Mouse (Mus musculus) forebrain, embryonic 12.5 days (tissue): ENCODE data around the gene Rtf2. TPM values are rescaled to one million over a fixed set of nuclear protein-coding genes. Genes with fewer than 3 reads are reported as not detected.
A peak's percentile ranks its signal among the peaks of the same experiment; 100 is the strongest.

Experiments used
- ATAC-seq: fragments of 200-750 bp; cut with Nextera tagmentation; 2 replicates; pipeline ENCODE4 v1.8.0; 2017; ENCODE audit warnings: moderate TSS enrichment; ENCODE audit not compliant: low FRiP score
- H3K27ac ChIP-seq: fragments of 300-500 bp; sonication (generic); 2 replicates; pipeline ENCODE4 v1.5.1; 2016; ENCODE audit warnings: mild to moderate bottlenecking
- H3K27me3 ChIP-seq: fragments of 300-500 bp; sonication (generic); 2 replicates; pipeline ENCODE4 v1.6.1; 2016; ENCODE audit warnings: mild to moderate bottlenecking
- H3K36me3 ChIP-seq: fragments of 300-500 bp; sonication (generic); replicated peaks from 2 replicates; pipeline ENCODE4 v1.6.1; 2016; ENCODE audit warnings: mild to moderate bottlenecking
- H3K4me1 ChIP-seq: fragments of 300-500 bp; sonication (generic); 2 replicates; pipeline ENCODE4 v1.6.1; 2016
- H3K4me2 ChIP-seq: fragments of 300-500 bp; sonication (generic); 2 replicates; pipeline ENCODE4 v1.6.1; 2016; ENCODE audit warnings: mild to moderate bottlenecking, moderate library complexity
- H3K4me3 ChIP-seq: fragments of 300-500 bp; sonication (generic); replicated peaks from 2 replicates; pipeline ENCODE4 v1.5.1; 2016; ENCODE audit warnings: mild to moderate bottlenecking
- H3K9ac ChIP-seq: fragments of 300-500 bp; sonication (generic); 2 replicates; pipeline ENCODE4 v1.6.1; 2016; ENCODE audit warnings: mild to moderate bottlenecking
- H3K9me3 ChIP-seq: fragments of 300-500 bp; sonication (generic); 2 replicates; pipeline ENCODE4 v1.6.1; 2016
- WGBS: fragments of 180-500 bp; shearing (Covaris S2); methylation state at CpG from one replicate; pipeline ENCODE4 v1.1.7; 2016; 5-methylcytosine and 5-hydroxymethylcytosine counted together
- polyA plus RNA-seq: library from polyadenylated mRNA; unstranded; fragments of >200 nt; fragmentation: Nextera tagmentation; extraction: Ambion mirVana; gene quantifications from 2 replicates; pipeline ENCODE4 v1.2.1, GENCODE M21; 2016

Gene Rtf2
- polyA plus RNA-seq, 1 experiment from 2014 or later: 86.9 TPM

- Histone ChIP-seq H3K4me1 (peaks cover 7% of the 10 kb centered on the region), H3K9ac (no peak overlapping the region), H3K27me3 (0 out of 2 replicates have a peak, but pooled peaks cover 4% of the 10 kb centered on the region), H3K4me2 (no peak overlapping the region), H3K27ac (no peak overlapping the region), H3K4me3 (no peak overlapping the region), H3K9me3 (no peaks in the 10 kb centered on the region), H3K36me3 (no peaks in the 10 kb centered on the region)
- no peak for ATAC-seq
- WGBS: 81% methylated on average over 2 of the region's 2 CpGs
These were observed 29.7 kb upstream of the Rtf2 start for GRCm38 (mm10) chr2:172410686-172411085.

GRCm38 (mm10) chr2:172411091-172411490, 29.3 kb upstream of the Rtf2 start:
- no peaks in the 10 kb centered on the region for H3K9me3 ChIP-seq

GRCm38 (mm10) chr2:172412454-172412853, 27.9 kb upstream of the Rtf2 start:
- Histone ChIP-seq H3K27me3 (0 out of 2 replicates have a peak, but pooled peaks cover 4% of the 10 kb centered on the region), H3K4me3 (no peak overlapping the region), H3K9me3 (no peaks in the 10 kb centered on the region), H3K4me2 (no peak overlapping the region), H3K36me3 (no peaks in the 10 kb centered on the region), H3K4me1 (peaks cover 7% of the 10 kb centered on the region), H3K27ac (no peak overlapping the region), H3K9ac (no peak overlapping the region)
- 17% methylated on average over 9 of the region's 9 CpGs for WGBS
- no peak for ATAC-seq

More at GRCm38 (mm10) chr2:172411091-172411490, 29.3 kb upstream of the Rtf2 start:
- no peak for ATAC-seq
- 0 out of 2 replicates have a peak, but pooled peaks cover 4% of the 10 kb centered on the region for H3K27me3 ChIP-seq
- peaks cover 7% of the 10 kb centered on the region for H3K4me1 ChIP-seq
- WGBS: 86% methylated on average over 11 of the region's 11 CpGs
- no peak overlapping the region for H3K9ac ChIP-seq
- H3K4me3 ChIP-seq: no peak overlapping the region
- no peaks in the 10 kb centered on the region for H3K36me3 ChIP-seq
- no peak overlapping the region for H3K4me2 ChIP-seq
- no peak overlapping the region for H3K27ac ChIP-seq

- ATAC-seq: no peak
- WGBS: 34% methylated on average over 4 of the region's 4 CpGs
- Histone ChIP-seq H3K4me1 (peaks cover 7% of the 10 kb centered on the region), H3K27me3 (no peaks in the 10 kb centered on the region), H3K9me3 (no peaks in the 10 kb centered on the region), H3K4me2 (no peak overlapping the region), H3K4me3 (no peak overlapping the region), H3K9ac (no peak overlapping the region), H3K36me3 (no peaks in the 10 kb centered on the region), H3K27ac (no peak overlapping the region)
These were observed 27.1 kb upstream of the Rtf2 start for GRCm38 (mm10) chr2:172413273-172413672.

- no peaks in the 10 kb centered on the region for H3K36me3 ChIP-seq
- no peak overlapping the region for H3K4me2 ChIP-seq
- no peaks in the 10 kb centered on the region for H3K9me3 ChIP-seq
- H3K4me3 ChIP-seq: no peak overlapping the region
- no peak overlapping the region for H3K27ac ChIP-seq
- H3K4me1 ChIP-seq: peaks cover 7% of the 10 kb centered on the region
- no peak overlapping the region for H3K9ac ChIP-seq
- ATAC-seq: no peak
- 60% methylated on average over 5 of the region's 5 CpGs for WGBS
- no peaks in the 10 kb centered on the region for H3K27me3 ChIP-seq
These were observed 26.5 kb upstream of the Rtf2 start for GRCm38 (mm10) chr2:172413894-172414293.

GRCm38 (mm10) chr2:172416218-172416617, 24.1 kb upstream of the Rtf2 start:
- 59% methylated on average over 12 of the region's 12 CpGs for WGBS

GRCm38 (mm10) chr2:172416876-172417275, 23.5 kb upstream of the Rtf2 start:
- no peak for ATAC-seq
- WGBS: 88% methylated on average over 5 of the region's 5 CpGs
- no peaks in the 10 kb centered on the region for H3K27me3 ChIP-seq

More at GRCm38 (mm10) chr2:172416218-172416617, 24.1 kb upstream of the Rtf2 start:
- H3K9me3 ChIP-seq: no peaks in the 10 kb centered on the region
- H3K4me2 ChIP-seq: no peak overlapping the region
- no peak overlapping the region for H3K9ac ChIP-seq
- H3K4me1 ChIP-seq: peaks cover 7% of the 10 kb centered on the region
- no peak overlapping the region for H3K4me3 ChIP-seq
- no peak overlapping the region for H3K27ac ChIP-seq
- no peaks in the 10 kb centered on the region for H3K27me3 ChIP-seq
- no peak for ATAC-seq
- H3K36me3 ChIP-seq: no peaks in the 10 kb centered on the region

GRCm38 (mm10) chr2:172418208-172418607, 22.1 kb upstream of the Rtf2 start:
- H3K4me3 ChIP-seq: no peak overlapping the region
- 88% methylated on average over 5 of the region's 5 CpGs for WGBS
- no peaks in the 10 kb centered on the region; the same call in 1 of the 2 replicates for H3K27me3 ChIP-seq
- H3K9ac ChIP-seq: no peak overlapping the region
- H3K4me2 ChIP-seq: no peak overlapping the region
- no peaks in the 10 kb centered on the region for H3K4me1 ChIP-seq
- H3K9me3 ChIP-seq: no peaks in the 10 kb centered on the region
- H3K36me3 ChIP-seq: no peaks in the 10 kb centered on the region
- ATAC-seq: no peak
- no peak overlapping the region for H3K27ac ChIP-seq

More at GRCm38 (mm10) chr2:172416876-172417275, 23.5 kb upstream of the Rtf2 start:
- H3K9me3 ChIP-seq: no peaks in the 10 kb centered on the region
- no peak overlapping the region for H3K4me3 ChIP-seq
- H3K9ac ChIP-seq: no peak overlapping the region
- H3K4me2 ChIP-seq: no peak overlapping the region
- H3K27ac ChIP-seq: no peak overlapping the region
- peaks cover 7% of the 10 kb centered on the region for H3K4me1 ChIP-seq
- no peaks in the 10 kb centered on the region for H3K36me3 ChIP-seq

- Histone ChIP-seq H3K27me3 (peaks cover 4% of the 10 kb centered on the region; the same call in 1 of the 2 replicates), H3K9me3 (no peaks in the 10 kb centered on the region), H3K36me3 (no peaks in the 10 kb centered on the region), H3K4me3 (no peak overlapping the region), H3K9ac (no peak overlapping the region), H3K4me1 (no peaks in the 10 kb centered on the region), H3K27ac (no peak overlapping the region), H3K4me2 (no peak overlapping the region)
- no peak for ATAC-seq
- WGBS: 90% methylated on average over 1 of the region's 1 CpGs
These were observed 9.7 kb upstream of the Rtf2 start for GRCm38 (mm10) chr2:172430609-172431008.

- 63% methylated on average over 5 of the region's 5 CpGs for whole genome bisulfite sequencing
- H3K4me2 ChIP-seq: no peak overlapping the region
- no peak overlapping the region for H3K9ac ChIP-seq
- H3K4me1 ChIP-seq: no peaks in the 10 kb centered on the region
- no peaks in the 10 kb centered on the region for H3K9me3 ChIP-seq
- no peak overlapping the region for H3K4me3 ChIP-seq
- no peaks in the 10 kb centered on the region for H3K36me3 ChIP-seq
- no peak overlapping the region for H3K27ac ChIP-seq
- no peak for ATAC-seq
- peaks cover 4% of the 10 kb centered on the region; the same call in 1 of the 2 replicates for H3K27me3 ChIP-seq
These were observed 6.6 kb upstream of the Rtf2 start for GRCm38 (mm10) chr2:172433746-172434145.

- Histone ChIP-seq H3K9me3 (no peaks in the 10 kb centered on the region), H3K27ac (no peak overlapping the region), H3K4me3 (no peak overlapping the region), H3K4me1 (peaks cover 18% of the 10 kb centered on the region), H3K4me2 (no peak overlapping the region), H3K9ac (no peak overlapping the region; the same call in 1 of the 2 replicates), H3K36me3 (no peaks in the 10 kb centered on the region), H3K27me3 (peaks cover 4% of the 10 kb centered on the region; the same call in 1 of the 2 replicates)
- WGBS: 79% methylated on average over 16 of the region's 16 CpGs
- no peak for ATAC-seq
These were observed 2.9 kb upstream of the Rtf2 start for GRCm38 (mm10) chr2:172437371-172437952.

- no peaks in the 10 kb centered on the region for H3K27me3 ChIP-seq
- H3K4me3 ChIP-seq: peak overlapping the region; percentile 74
- peaks cover 9% of the 10 kb centered on the region for H3K36me3 ChIP-seq
- peak overlapping the region; percentile 67 for H3K9ac ChIP-seq
- no peaks in the 10 kb centered on the region for H3K9me3 ChIP-seq
- 2% methylated on average over 21 of the region's 21 CpGs for WGBS
- ATAC-seq: peak; percentile 75
- H3K4me1 ChIP-seq: peaks cover 18% of the 10 kb centered on the region
- H3K27ac ChIP-seq: no peak overlapping the region; the same call in 1 of the 2 replicates
- peak overlapping the region; percentile 77 for H3K4me2 ChIP-seq
These were observed 267 bp downstream of the Rtf2 start for GRCm38 (mm10) chr2:172440640-172441005.

- peak overlapping the region; percentile 77 for H3K4me2 ChIP-seq
- H3K27me3 ChIP-seq: no peaks in the 10 kb centered on the region
- no peaks in the 10 kb centered on the region for H3K9me3 ChIP-seq
- ATAC-seq: no peak
- peak overlapping the region; percentile 74 for H3K4me3 ChIP-seq
- no peak overlapping the region for H3K27ac ChIP-seq
- peaks cover 18% of the 10 kb centered on the region for H3K4me1 ChIP-seq
- H3K9ac ChIP-seq: peak overlapping the region; percentile 67
- WGBS: 35% methylated on average over 6 of the region's 6 CpGs
- peaks cover 15% of the 10 kb centered on the region for H3K36me3 ChIP-seq
These were observed 820 bp downstream of the Rtf2 start for GRCm38 (mm10) chr2:172441176-172441575.
